Mouse (Mus musculus): ENCODE data around the gene Ttc13. TPM values are rescaled to one million over a fixed set of nuclear protein-coding genes. Genes with fewer than 3 reads are reported as not detected.

Gene Ttc13
- polyA plus RNA-seq, 1 experiment from 2014 or later, result 45.5 TPM

- H3K9me3 ChIP-seq (ENCODE audit: control insufficient read depth, low read depth, low read length), result no peaks in the 10 kb centered on the region
- no peak overlapping the region for H3K4me3 ChIP-seq (ENCODE audit: low read depth, low read length)
- no peak for ATAC-seq (ENCODE audit: insufficient number of reproducible peaks, insufficient read depth, low FRiP score, low read depth)
- H3K4me1 ChIP-seq (ENCODE audit: control insufficient read depth, insufficient read depth, low read length), result peaks cover 19% of the 10 kb centered on the region; the same call in 1 of the 2 replicates
- no peak overlapping the region for H3K9ac ChIP-seq (replicated peaks; ENCODE audit: low read depth, low read length)
- H3K27me3 ChIP-seq (ENCODE audit: control insufficient read depth, insufficient read depth, low read length), result no peaks in the 10 kb centered on the region
- no peak overlapping the region for H3K27ac ChIP-seq (ENCODE audit: low read length)
- H3K4me2 ChIP-seq (replicated peaks; ENCODE audit: low read depth, low read length), result no peak overlapping the region
- WGBS, result 69% methylated on average over 6 of the region's 6 CpGs
- no peaks in the 10 kb centered on the region for H3K36me3 ChIP-seq (ENCODE audit: control insufficient read depth, insufficient read depth, low read length)
Observed at GRCm38 (mm10) chr8:124630489-124630888, 91.3 kb downstream of the Ttc13 start.

DNA sequence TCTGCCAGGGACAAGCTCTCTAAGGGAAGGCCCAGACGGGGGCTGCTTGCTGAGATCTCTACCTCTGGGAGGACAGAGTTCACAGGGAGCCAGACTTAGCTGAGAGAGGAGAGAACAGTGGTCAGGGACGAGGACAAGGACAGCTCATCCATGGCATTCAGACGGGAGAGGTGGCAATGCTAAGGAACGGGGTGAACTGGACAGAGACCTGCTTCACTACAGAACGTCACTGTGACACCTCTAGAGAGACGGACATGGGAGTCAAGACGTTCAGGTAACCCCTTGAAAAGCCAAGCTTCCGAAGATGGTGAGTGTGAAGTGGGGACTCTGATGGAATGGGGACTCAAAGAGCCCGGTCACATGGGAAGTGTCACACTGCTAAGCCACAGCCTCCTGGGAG is 95.5 kb downstream of the Ttc13 start:
- no peak for ATAC-seq (ENCODE audit: insufficient number of reproducible peaks, insufficient read depth, low FRiP score, low read depth)
- H3K27ac ChIP-seq (ENCODE audit: low read length), result no peak overlapping the region
- H3K4me2 ChIP-seq (replicated peaks; ENCODE audit: low read depth, low read length), result no peak overlapping the region
- H3K27me3 ChIP-seq (ENCODE audit: control insufficient read depth, insufficient read depth, low read length), result no peaks in the 10 kb centered on the region
- 89% methylated on average over 9 of the region's 9 CpGs for WGBS
- no peak overlapping the region for H3K4me3 ChIP-seq (ENCODE audit: low read depth, low read length)
- H3K9ac ChIP-seq (replicated peaks; ENCODE audit: low read depth, low read length), result no peak overlapping the region
- no peaks in the 10 kb centered on the region for H3K9me3 ChIP-seq (ENCODE audit: control insufficient read depth, low read depth, low read length)
- H3K4me1 ChIP-seq (ENCODE audit: control insufficient read depth, insufficient read depth, low read length), result no peaks in the 10 kb centered on the region
- no peaks in the 10 kb centered on the region for H3K36me3 ChIP-seq (ENCODE audit: control insufficient read depth, insufficient read depth, low read length)

Other genes starting within 250 kb of the Ttc13 start
- gene Cog2, start 201.2 kb downstream of the Ttc13 start, polyA plus RNA-seq (2014; fragmentation: Nextera tagmentation; extraction: Ambion mirVana), result 36.9 and 39.1 TPM in 2 replicates
- 1.8 and 2.4 TPM in 2 replicates for gene Agt, start 152.3 kb downstream of the Ttc13 start, polyA plus RNA-seq (2014; fragmentation: Nextera tagmentation; extraction: Ambion mirVana)
- 0.13 TPM in 1 of 2 replicates, not detected in the other for gene Capn9, start 145.9 kb downstream of the Ttc13 start, polyA plus RNA-seq (2014; fragmentation: Nextera tagmentation; extraction: Ambion mirVana)
- gene 2310022B05Rik, start 58.6 kb downstream of the Ttc13 start, polyA plus RNA-seq (2014; fragmentation: Nextera tagmentation; extraction: Ambion mirVana), result 40.3 and 41.6 TPM in 2 replicates
- gene Arv1, start 156 bp upstream of the Ttc13 start, polyA plus RNA-seq (2014; fragmentation: Nextera tagmentation; extraction: Ambion mirVana), result 25.0 and 27.9 TPM in 2 replicates
- 6.1 and 6.4 TPM in 2 replicates for gene Fam89a, start 29.8 kb upstream of the Ttc13 start, polyA plus RNA-seq (2014; fragmentation: Nextera tagmentation; extraction: Ambion mirVana)
- 0.95 and 1.1 TPM in 2 replicates for gene Trim67, start 71.1 kb upstream of the Ttc13 start, polyA plus RNA-seq (2014; fragmentation: Nextera tagmentation; extraction: Ambion mirVana)
- gene Gnpat, start 141.1 kb upstream of the Ttc13 start, polyA plus RNA-seq (2014; fragmentation: Nextera tagmentation; extraction: Ambion mirVana), result 92.8 and 98.0 TPM in 2 replicates
- gene 2810004N23Rik, start 141.1 kb upstream of the Ttc13 start, polyA plus RNA-seq (2014; fragmentation: Nextera tagmentation; extraction: Ambion mirVana), result 43.7 and 44.0 TPM in 2 replicates
- 7.8 and 8.9 TPM in 2 replicates for gene Exoc8, start 175.7 kb upstream of the Ttc13 start, polyA plus RNA-seq (2014; fragmentation: Nextera tagmentation; extraction: Ambion mirVana)
- 6.9 and 9.1 TPM in 2 replicates for gene Sprtn, start 175.9 kb upstream of the Ttc13 start, polyA plus RNA-seq (2014; fragmentation: Nextera tagmentation; extraction: Ambion mirVana)
- gene Egln1, start 227.3 kb upstream of the Ttc13 start, polyA plus RNA-seq (2014; fragmentation: Nextera tagmentation; extraction: Ambion mirVana), result 20.1 and 21.8 TPM in 2 replicates